Mouse (Mus musculus) embryonic facial prominence, embryonic 14.5 days (tissue): Measurements from ENCODE around the gene Ttc21a. TPM values are rescaled to one million over a fixed set of nuclear protein-coding genes. Genes with fewer than 3 reads are reported as not detected.

Experiments
- ATAC-seq: fragments of 200-750 bp; cut with Nextera tagmentation; 2 replicates; pipeline ENCODE4 v1.8.0; 2017; ENCODE audit warnings: low read depth, moderate number of reproducible peaks, moderate TSS enrichment
- DNase-seq: peaks from one replicate; pipeline ENCODE4 v3.0.0-alpha.2; 2015; ENCODE audit warnings: low spot score
- H3K27ac ChIP-seq: fragments of 300-500 bp; sonication (generic); replicated peaks from 2 replicates; pipeline ENCODE4 v1.5.1; 2014; ENCODE audit warnings: low read depth, mild to moderate bottlenecking, low read length, moderate library complexity
- H3K27me3 ChIP-seq: fragments of 300-500 bp; sonication (generic); replicated peaks from 2 replicates; pipeline ENCODE4 v1.6.1; 2014; ENCODE audit warnings: low read length; ENCODE audit not compliant: control insufficient read depth, insufficient read depth
- H3K36me3 ChIP-seq: fragments of 300-500 bp; sonication (generic); 2 replicates; pipeline ENCODE4 v1.6.1; 2014; ENCODE audit warnings: low read length, mixed read lengths; ENCODE audit not compliant: control insufficient read depth, insufficient read depth
- H3K4me1 ChIP-seq: fragments of 300-500 bp; sonication (generic); 2 replicates; pipeline ENCODE4 v1.6.1; 2014; ENCODE audit warnings: antibody characterized with exemption, low read length; ENCODE audit not compliant: control insufficient read depth, insufficient read depth
- H3K4me2 ChIP-seq: fragments of 300-500 bp; sonication (generic); 2 replicates; pipeline ENCODE4 v1.6.1; 2014; ENCODE audit warnings: low read depth, mild to moderate bottlenecking, low read length, moderate library complexity, mixed read lengths
- H3K4me3 ChIP-seq: fragments of 300-500 bp; sonication (generic); 2 replicates; pipeline ENCODE4 v1.5.1; 2014; ENCODE audit warnings: low read depth, mild to moderate bottlenecking, low read length
- H3K9ac ChIP-seq: fragments of 300-500 bp; sonication (generic); 2 replicates; pipeline ENCODE4 v1.6.1; 2014; ENCODE audit warnings: low read depth, mild to moderate bottlenecking, low read length, moderate library complexity, mixed read lengths
- H3K9me3 ChIP-seq: fragments of 300-500 bp; sonication (generic); 2 replicates; pipeline ENCODE4 v1.6.1; 2016; ENCODE audit warnings: low read length; ENCODE audit not compliant: control insufficient read depth
- WGBS: fragments of 180-500 bp; shearing (Covaris S2); extraction: QIAGEN DNeasy Blood & Tissue Kit; methylation state at CpG from one replicate; pipeline ENCODE4 v1.1.7; 2014; 5-methylcytosine and 5-hydroxymethylcytosine counted together
- polyA plus RNA-seq: library from polyadenylated mRNA; unstranded; fragments of >200 nt; fragmentation: Nextera tagmentation; extraction: Ambion mirVana; gene quantifications from 2 replicates; pipeline ENCODE4 v1.2.1, GENCODE M21; 2014

Ttc21a gene
- polyA plus RNA-seq, 1 experiment from 2014 or later: 0.72 TPM

DNA sequence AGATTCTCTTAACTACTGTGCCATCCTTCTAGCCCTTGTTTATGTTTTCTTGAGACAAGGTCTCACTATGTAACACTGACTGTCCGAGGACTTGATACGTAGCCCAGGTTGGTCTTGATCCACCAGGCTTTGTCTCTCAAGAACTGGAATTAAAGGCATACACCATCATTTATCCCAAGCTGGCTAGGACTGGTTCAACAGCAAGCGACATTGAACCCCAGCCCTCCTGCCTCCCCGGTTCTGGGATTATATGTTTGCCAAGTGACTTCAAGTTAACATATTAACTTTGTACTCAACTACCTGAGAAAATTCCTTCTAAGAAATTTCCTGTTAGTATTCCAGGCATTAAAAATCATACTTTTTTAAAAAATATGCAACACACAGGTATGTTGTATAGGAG lies 37.9 kb downstream of the Ttc21a start:
- Histone ChIP-seq H3K4me1 (peaks cover 36% of the 10 kb centered on the region), H3K27ac (no peak overlapping the region), H3K36me3 (peaks cover 35% of the 10 kb centered on the region), H3K9ac (no peak overlapping the region), H3K4me2 (no peak overlapping the region), H3K27me3 (no peaks in the 10 kb centered on the region), H3K9me3 (no peaks in the 10 kb centered on the region), H3K4me3 (no peak overlapping the region)
- ATAC-seq: no peak
- WGBS: 95% methylated on average over 4 of the region's 4 CpGs
- no peak for DNase-seq

DNA sequence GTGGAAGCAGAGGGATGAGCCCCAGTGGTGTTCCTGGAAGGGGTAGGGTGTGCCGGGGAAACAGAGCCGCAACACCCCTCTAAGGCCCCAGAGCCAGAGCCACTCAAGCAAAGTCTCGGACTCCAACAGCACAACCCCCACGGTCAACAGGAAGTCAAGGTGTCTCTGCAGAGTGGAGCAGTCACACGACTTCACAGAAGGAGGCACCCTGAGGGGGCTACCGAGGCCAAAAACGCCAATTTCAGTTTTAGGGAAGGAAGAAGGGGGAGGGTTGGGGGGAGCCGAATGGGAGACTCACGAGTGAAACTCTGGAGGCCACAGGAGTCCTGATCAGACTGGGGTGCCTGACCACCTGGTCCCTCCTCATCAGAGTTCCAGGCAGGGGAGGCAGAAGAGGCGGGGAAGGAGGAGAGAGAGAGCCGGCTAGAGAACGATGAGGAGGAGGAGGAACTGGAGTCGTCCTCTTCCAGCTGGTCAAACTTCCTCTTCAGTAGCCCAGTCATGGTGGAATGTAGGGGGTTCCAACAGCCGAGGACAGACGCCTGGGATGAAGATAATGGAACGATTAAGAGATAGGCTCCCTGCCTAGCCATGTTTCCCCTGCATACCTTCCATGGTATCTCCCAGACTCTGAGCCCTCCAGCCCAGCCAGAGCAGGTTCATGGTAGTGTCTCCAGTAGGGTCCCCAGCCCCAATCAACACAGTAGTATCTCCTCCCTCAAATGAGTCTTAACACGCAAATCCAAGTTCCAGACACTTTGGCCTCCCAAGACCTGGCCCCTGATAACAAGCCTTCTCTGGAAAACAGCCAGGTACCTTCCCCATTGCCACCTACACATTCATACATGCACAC lies 39.5 kb downstream of the Ttc21a start:
- DNase-seq: no peak
- no peak overlapping the region for H3K4me3 ChIP-seq
- no peak for ATAC-seq
- no peaks in the 10 kb centered on the region for H3K9me3 ChIP-seq
- peaks cover 47% of the 10 kb centered on the region for H3K4me1 ChIP-seq
- 40% methylated on average over 17 of the region's 17 CpGs for WGBS
- no peaks in the 10 kb centered on the region for H3K27me3 ChIP-seq
- peaks cover 26% of the 10 kb centered on the region for H3K36me3 ChIP-seq
- H3K27ac ChIP-seq: no peak overlapping the region
- H3K9ac ChIP-seq: no peak overlapping the region
- H3K4me2 ChIP-seq: 0 out of 2 replicates have a peak overlapping the region, but pooled peaks have one; percentile 0

DNA sequence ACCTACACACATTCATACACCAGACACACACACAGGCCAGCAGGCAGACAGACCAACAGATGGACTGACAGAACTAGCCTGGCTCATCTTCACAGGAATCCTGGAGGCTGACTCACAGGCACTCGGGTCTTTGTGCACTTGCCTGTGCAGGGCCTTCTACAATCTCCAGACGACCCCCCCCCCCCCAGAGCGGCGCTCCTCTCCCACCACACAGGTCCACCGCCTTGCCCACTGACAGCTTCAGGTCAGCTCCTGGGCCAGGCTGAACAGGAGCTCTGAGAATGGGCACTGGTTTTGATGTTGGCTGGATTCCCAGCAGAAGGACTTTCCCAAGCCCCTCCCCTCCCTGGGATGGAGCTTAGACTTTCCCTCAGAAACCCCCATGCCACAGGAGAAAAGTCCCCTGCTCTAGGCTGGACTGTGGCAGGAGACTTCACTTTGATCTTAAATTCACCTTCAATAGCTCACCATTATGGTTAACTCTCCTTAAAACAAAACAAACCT lies 40.2 kb downstream of the Ttc21a start:
- H3K4me1 ChIP-seq: peaks cover 53% of the 10 kb centered on the region
- H3K36me3 ChIP-seq: peaks cover 21% of the 10 kb centered on the region
- no peak overlapping the region for H3K4me2 ChIP-seq
- ATAC-seq (no peak), DNase-seq (no peak)
- no peak overlapping the region for H3K27ac ChIP-seq
- H3K27me3 ChIP-seq: no peaks in the 10 kb centered on the region
- no peak overlapping the region for H3K9ac ChIP-seq
- H3K9me3 ChIP-seq: no peaks in the 10 kb centered on the region
- WGBS: 43% methylated on average over 4 of the region's 5 CpGs
- no peak overlapping the region for H3K4me3 ChIP-seq

DNA sequence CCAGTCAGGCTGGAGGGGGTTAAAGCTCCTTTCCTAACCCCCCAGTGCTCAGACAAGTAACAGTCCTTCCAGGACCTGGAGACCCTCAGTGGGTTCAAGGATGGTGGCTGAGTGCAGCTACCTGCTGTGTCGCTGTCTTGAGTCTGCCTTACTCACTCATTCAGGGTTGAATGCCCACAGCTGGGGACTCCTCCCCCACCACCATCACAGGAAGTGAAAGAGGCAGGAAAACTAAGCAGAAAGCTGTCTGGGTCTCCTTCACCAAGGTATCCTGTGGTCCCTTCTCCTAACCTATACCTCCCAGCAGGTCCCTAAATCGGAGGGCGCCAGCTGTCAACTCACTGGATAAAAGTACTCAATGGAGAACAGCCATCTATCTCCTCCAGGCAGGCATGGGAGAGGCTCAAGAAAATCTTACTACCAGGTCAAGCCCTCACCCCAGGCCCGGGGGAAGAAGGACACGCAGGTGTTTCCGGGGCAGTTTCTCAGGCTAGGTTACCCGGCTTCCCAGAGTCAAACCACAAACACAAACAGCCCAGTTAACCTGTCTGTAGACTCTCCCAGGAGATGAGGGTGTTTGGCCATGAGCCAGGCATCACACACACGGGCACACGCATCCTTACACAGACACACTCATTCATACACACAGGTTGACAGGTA lies 40.9 kb downstream of the Ttc21a start:
- ATAC-seq (no peak), DNase-seq (no peak)
- no peak overlapping the region for H3K9ac ChIP-seq
- H3K9me3 ChIP-seq: no peaks in the 10 kb centered on the region
- no peak overlapping the region for H3K27ac ChIP-seq
- H3K36me3 ChIP-seq: peaks cover 15% of the 10 kb centered on the region
- H3K4me1 ChIP-seq: peaks cover 56% of the 10 kb centered on the region
- no peak overlapping the region for H3K4me2 ChIP-seq
- no peak overlapping the region for H3K4me3 ChIP-seq
- H3K27me3 ChIP-seq: no peaks in the 10 kb centered on the region
- WGBS: 39% methylated on average over 9 of the region's 9 CpGs

DNA sequence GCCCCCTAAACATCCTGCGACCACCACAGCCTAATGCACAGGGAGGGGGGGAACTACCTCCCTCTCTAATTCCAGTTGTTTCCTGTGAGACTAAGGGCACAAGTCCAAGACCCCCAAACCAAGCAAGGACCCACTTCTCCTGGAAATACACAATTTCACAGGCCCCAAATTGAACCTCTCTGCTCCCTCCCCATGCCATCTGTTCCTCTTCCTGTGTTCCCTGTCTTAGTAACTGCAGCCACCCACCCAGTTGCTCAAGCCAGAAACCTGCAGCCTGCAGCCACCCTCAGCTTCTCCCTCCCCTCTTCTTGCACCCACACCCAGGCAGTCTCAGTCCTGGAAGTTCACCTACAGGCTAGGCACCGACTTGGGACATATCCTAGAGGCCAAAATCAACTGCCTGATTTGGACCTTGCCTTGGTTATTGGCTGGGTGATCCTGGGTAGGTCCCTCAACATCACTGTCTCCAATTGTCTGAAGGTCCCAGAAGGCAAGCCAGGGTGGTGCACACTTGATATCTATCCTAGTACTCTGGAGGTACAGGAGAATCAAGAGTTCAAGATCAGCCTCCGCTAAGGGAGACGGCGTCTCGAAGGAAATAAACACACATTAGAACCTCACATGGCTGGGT lies 41.5 kb downstream of the Ttc21a start:
- H3K4me2 ChIP-seq: no peak overlapping the region
- H3K4me3 ChIP-seq: no peak overlapping the region
- ATAC-seq (no peak), DNase-seq (no peak)
- no peak overlapping the region for H3K9ac ChIP-seq
- no peaks in the 10 kb centered on the region for H3K27me3 ChIP-seq
- peaks cover 8% of the 10 kb centered on the region for H3K36me3 ChIP-seq
- no peak overlapping the region for H3K27ac ChIP-seq
- no peaks in the 10 kb centered on the region for H3K9me3 ChIP-seq
- peaks cover 56% of the 10 kb centered on the region for H3K4me1 ChIP-seq
- 82% methylated on average over 5 of the region's 6 CpGs for WGBS

DNA sequence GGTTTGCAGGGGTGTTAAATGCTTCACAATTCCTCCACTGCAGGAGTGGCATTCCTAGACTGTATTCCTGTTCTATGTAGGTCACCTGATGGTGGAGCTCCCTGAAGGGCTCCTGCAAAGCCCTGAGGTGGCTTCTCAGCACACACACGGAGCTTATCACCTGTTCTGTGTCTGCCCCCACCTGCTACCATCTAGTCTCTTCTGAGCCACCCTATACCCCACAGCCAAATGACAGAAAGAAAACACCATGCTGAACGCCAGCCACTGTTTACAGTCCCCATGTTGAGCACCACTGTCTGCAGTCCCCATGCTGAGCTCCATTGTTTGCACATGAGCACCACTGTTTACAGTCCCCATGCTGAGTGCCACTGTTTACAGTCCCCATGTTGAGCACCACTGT lies 42.3 kb downstream of the Ttc21a start:
- 48% methylated on average over 2 of the region's 2 CpGs for whole genome bisulfite sequencing

DNA sequence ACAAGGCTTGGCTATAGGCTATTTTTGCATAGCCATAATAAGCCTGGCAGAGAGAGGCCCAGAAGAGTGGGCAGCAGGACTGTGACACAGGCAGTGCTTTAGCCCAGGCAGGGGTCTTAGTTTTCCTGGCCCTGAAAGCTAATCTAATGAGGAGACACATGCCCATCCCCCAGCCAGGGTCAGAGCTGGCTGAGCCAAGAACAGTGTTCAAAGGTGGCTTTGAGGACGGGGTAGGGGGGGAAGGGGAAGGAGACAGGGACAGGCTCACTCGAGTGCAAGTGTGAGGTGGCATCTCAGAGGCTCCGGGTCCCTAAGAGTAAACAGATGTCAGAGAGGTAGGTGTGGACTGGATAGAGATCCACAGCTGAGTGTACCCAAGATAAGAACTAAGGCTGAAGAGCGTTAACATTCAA lies 43.4 kb downstream of the Ttc21a start:
- Histone ChIP-seq H3K4me3 (peak overlapping the region; percentile 71; the same call in 1 of the 2 replicates), H3K9ac (peak overlapping the region; percentile 48), H3K4me2 (peak overlapping the region; percentile 95), H3K9me3 (no peaks in the 10 kb centered on the region), H3K4me1 (peaks cover 66% of the 10 kb centered on the region), H3K36me3 (no peaks in the 10 kb centered on the region), H3K27me3 (no peaks in the 10 kb centered on the region), H3K27ac (peak overlapping the region; percentile 85)
- ATAC-seq (no peak), DNase-seq (no peak)
- 3% methylated on average over 4 of the region's 4 CpGs for WGBS

More for the DNA sequence above, 42.3 kb downstream of the Ttc21a start:
- DNase-seq (no peak), ATAC-seq (no peak)
- Histone ChIP-seq H3K4me3 (no peak overlapping the region), H3K4me2 (no peak overlapping the region), H3K4me1 (peaks cover 63% of the 10 kb centered on the region), H3K27ac (no peak overlapping the region), H3K9ac (no peak overlapping the region), H3K9me3 (no peaks in the 10 kb centered on the region), H3K36me3 (no peaks in the 10 kb centered on the region), H3K27me3 (no peaks in the 10 kb centered on the region)
